In genomic region chr10:67912337-67912776, GRCm38 (mm10) we compare ENCODE assay signal across 8 mouse cellular contexts. TPM values are rescaled to one million over a fixed set of nuclear protein-coding genes. Genes with fewer than 3 reads are reported as not detected.
DNase-seq lines count a peak whose midpoint lies in the region; ATAC-seq and TF ChIP-seq lines count a peak whose summit lies in the region.

Zfp365 (minus strand) TSS chr10:67912662.

- H3K27ac ChIP-seq in embryonic facial prominence, embryonic 14.5 days (replicated peaks; ENCODE audit: low read depth, low read length): no peak within 1 kb of the TSS; the same call in 1 of the 2 replicates
- no peak within 1 kb of the TSS for H3K27ac ChIP-seq in kidney, adult 2 months (ENCODE audit: insufficient read depth, low read depth, low read length)
- no peak within 1 kb of the TSS for H3K27ac ChIP-seq in limb, embryonic 12.5 days
- peak within 1 kb of the TSS; percentile 55; the same call in 1 of the 2 replicates for H3K27ac ChIP-seq in midbrain, embryonic 14.5 days (replicated peaks; ENCODE audit: low read depth, low read length)
- no peak within 1 kb of the TSS for H3K27ac ChIP-seq in stomach, embryonic 14.5 days (ENCODE audit: low read length)

- no peak for TF ChIP-seq CTCF in kidney, adult 2 months (conservative IDR thresholded peaks at IDR 0.05; ENCODE audit: insufficient read depth, insufficient read length, low read depth, low read length)

- H3K4me2 ChIP-seq in embryonic facial prominence, embryonic 14.5 days (ENCODE audit: low read depth, low read length): peak within 1 kb of the TSS; percentile 93
- H3K4me2 ChIP-seq in limb, embryonic 12.5 days: peak within 1 kb of the TSS; percentile 94
- H3K4me2 ChIP-seq in midbrain, embryonic 14.5 days (ENCODE audit: low read length): peak within 1 kb of the TSS; percentile 85
- H3K4me2 ChIP-seq in stomach, embryonic 14.5 days (replicated peaks; ENCODE audit: low read depth, low read length): peak within 1 kb of the TSS; percentile 93

- no peaks in the 10 kb centered on the region for H3K27me3 ChIP-seq in embryonic facial prominence, embryonic 14.5 days (replicated peaks; ENCODE audit: control insufficient read depth, insufficient read depth, low read length)
- H3K27me3 ChIP-seq in kidney, adult 2 months (replicated peaks; ENCODE audit: control insufficient read depth, insufficient read depth, low read length): no peaks in the 10 kb centered on the region; the same call in 1 of the 2 replicates
- peaks cover 3% of the 10 kb centered on the region; the same call in 1 of the 2 replicates for H3K27me3 ChIP-seq in limb, embryonic 12.5 days
- H3K27me3 ChIP-seq in midbrain, embryonic 14.5 days (ENCODE audit: control insufficient read depth, insufficient read depth, low read length): 0 out of 2 replicates have a peak, but pooled peaks cover 11% of the 10 kb centered on the region
- no peaks in the 10 kb centered on the region for H3K27me3 ChIP-seq in stomach, embryonic 14.5 days (ENCODE audit: control insufficient read depth, insufficient read depth, low read length)

- peaks cover 8% of the 10 kb centered on the region; the same call in 1 of the 2 replicates for H3K9me3 ChIP-seq in embryonic facial prominence, embryonic 14.5 days (ENCODE audit: control insufficient read depth, low read length)
- 0 out of 2 replicates have a peak, but pooled peaks cover 4% of the 10 kb centered on the region for H3K9me3 ChIP-seq in limb, embryonic 12.5 days
- H3K9me3 ChIP-seq in midbrain, embryonic 14.5 days (ENCODE audit: control insufficient read depth, low read length): no peaks in the 10 kb centered on the region; the same call in 1 of the 2 replicates
- H3K9me3 ChIP-seq in stomach, embryonic 14.5 days (ENCODE audit: control insufficient read depth, low read depth, low read length): no peaks in the 10 kb centered on the region

- H3K4me1 ChIP-seq in embryonic facial prominence, embryonic 14.5 days (ENCODE audit: control insufficient read depth, insufficient read depth, low read length): no peaks in the 10 kb centered on the region
- H3K4me1 ChIP-seq in kidney, adult 2 months (ENCODE audit: control insufficient read depth, insufficient read depth, low read length): no peaks in the 10 kb centered on the region
- H3K4me1 ChIP-seq in limb, embryonic 12.5 days (replicated peaks): peaks cover 10% of the 10 kb centered on the region; the same call in 1 of the 2 replicates
- no peaks in the 10 kb centered on the region for H3K4me1 ChIP-seq in midbrain, embryonic 14.5 days (ENCODE audit: control insufficient read depth, insufficient read depth, low read length)
- no peaks in the 10 kb centered on the region for H3K4me1 ChIP-seq in stomach, embryonic 14.5 days (ENCODE audit: control insufficient read depth, insufficient read depth, low read length)

- no peak for TF ChIP-seq POLR2A in kidney, adult 2 months (IDR thresholded peaks at IDR 0.05; ENCODE audit: low read depth, low read length)

- WGBS in embryonic facial prominence, embryonic 14.5 days: 0% methylated on average over 5 of the region's 43 CpGs
- WGBS in kidney, adult 2 months: 2% methylated on average over 43 of the region's 43 CpGs
- 1% methylated on average over 43 of the region's 43 CpGs for WGBS in limb, embryonic 12.5 days
- WGBS in midbrain, embryonic 14.5 days: under 1% methylated on average over 43 of the region's 43 CpGs
- 2% methylated on average over 34 of the region's 43 CpGs for WGBS in stomach, embryonic 14.5 days

- peak; percentile 42 for DNase-seq in urinary bladder, adult 18-20 months (ENCODE audit: low spot score in 2 of 2)
- no peak for DNase-seq in urinary bladder, postnatal 10 days (ENCODE audit: low spot score)
- peak; percentile 93 for DNase-seq in embryonic facial prominence, embryonic 14.5 days (ENCODE audit: low spot score)
- peak; percentile 63 for DNase-seq in heart, adult 8-10 months (ENCODE audit: low spot score)
- DNase-seq in kidney, adult 2 months: peak; percentile 29
- peak; percentile 90 for DNase-seq in midbrain, embryonic 14.5 days

- peak within 1 kb of the TSS; percentile 68 for H3K4me3 ChIP-seq in embryonic facial prominence, embryonic 14.5 days (ENCODE audit: low read depth, low read length)
- H3K4me3 ChIP-seq in kidney, adult 2 months (ENCODE audit: insufficient read depth, low read depth, low read length): peak within 1 kb of the TSS; percentile 49
- H3K4me3 ChIP-seq in limb, embryonic 12.5 days (replicated peaks): peak within 1 kb of the TSS; percentile 72
- H3K4me3 ChIP-seq in midbrain, embryonic 14.5 days (replicated peaks; ENCODE audit: low read depth, low read length): peak within 1 kb of the TSS; percentile 72
- H3K4me3 ChIP-seq in stomach, embryonic 14.5 days (ENCODE audit: low read depth, low read length): peak within 1 kb of the TSS; percentile 58

- ATAC-seq in embryonic facial prominence, embryonic 14.5 days (ENCODE audit: low read depth): peak; percentile 95
- peak; percentile 90 for ATAC-seq in limb, embryonic 12.5 days (ENCODE audit: insufficient number of reproducible peaks, insufficient read depth, low FRiP score, low TSS enrichment, low read depth)
- peak; percentile 93 for ATAC-seq in midbrain, embryonic 14.5 days (ENCODE audit: low FRiP score, low TSS enrichment)
- peak; percentile 92 for ATAC-seq in stomach, embryonic 14.5 days (ENCODE audit: insufficient number of reproducible peaks, insufficient read depth, low FRiP score, low read depth)

- no peaks in the 10 kb centered on the region for H3K36me3 ChIP-seq in embryonic facial prominence, embryonic 14.5 days (ENCODE audit: control insufficient read depth, insufficient read depth, low read length)
- no peaks in the 10 kb centered on the region for H3K36me3 ChIP-seq in kidney, adult 2 months (ENCODE audit: control insufficient read depth, insufficient read depth, low read length)
- H3K36me3 ChIP-seq in limb, embryonic 12.5 days: peaks cover 9% of the 10 kb centered on the region; the same call in 1 of the 2 replicates
- H3K36me3 ChIP-seq in midbrain, embryonic 14.5 days (ENCODE audit: control insufficient read depth, insufficient read depth, low read length): no peaks in the 10 kb centered on the region
- H3K36me3 ChIP-seq in stomach, embryonic 14.5 days (ENCODE audit: control insufficient read depth, insufficient read depth, low read length): no peaks in the 10 kb centered on the region

- H3K9ac ChIP-seq in embryonic facial prominence, embryonic 14.5 days (ENCODE audit: low read depth, low read length): peak within 1 kb of the TSS; percentile 75
- peak within 1 kb of the TSS; percentile 84 for H3K9ac ChIP-seq in limb, embryonic 12.5 days (replicated peaks)
- H3K9ac ChIP-seq in midbrain, embryonic 14.5 days (replicated peaks; ENCODE audit: low read length): peak within 1 kb of the TSS; percentile 66
- peak within 1 kb of the TSS; percentile 34 for H3K9ac ChIP-seq in stomach, embryonic 14.5 days (replicated peaks; ENCODE audit: low read depth, low read length)

RNA-seq across cellular contexts. Expression of gene Zfp365, which starts in this region (rescaled TPM):
- polyA plus RNA-seq in embryonic facial prominence, embryonic 14.5 days (2014; fragmentation: Nextera tagmentation; extraction: Ambion mirVana): 1.8 and 1.9 TPM in 2 replicates
- total RNA-seq in heart, adult 8-10 months (2022): 1 to 10 TPM in 2 of 4 experiments, under 1 TPM in 2; 0.44 to 2.2 (median 0.92) TPM
- 0.14 and 0.19 TPM in 2 replicates for polyA plus RNA-seq in kidney, adult 2 months (2012; rRNA removed)
- 3.3 and 3.9 TPM in 2 replicates for polyA plus RNA-seq in limb, embryonic 12.5 days (2016; fragmentation: Nextera tagmentation; extraction: Ambion mirVana)
- 3.5 and 4.6 TPM in 2 replicates for polyA plus RNA-seq in midbrain, embryonic 14.5 days (2014; fragmentation: Nextera tagmentation; extraction: Ambion mirVana)
- polyA plus RNA-seq in stomach, embryonic 14.5 days (2014; fragmentation: Nextera tagmentation; extraction: Ambion mirVana): 1.5 and 1.7 TPM in 2 replicates

Comparison
In these comparisons a context has a peak if more than half of its experiments do, and no peak if none do; other contexts are left out.
1. Peak in DNase-seq and H3K4me3 ChIP-seq in kidney, adult 2 months; RNA of the gene not detected or under 1 TPM.
2. H3K9ac ChIP-seq: peak in every context shown above with its lines; median percentile 84 in limb, embryonic 12.5 days; 75 in embryonic facial prominence, embryonic 14.5 days; 66 in midbrain, embryonic 14.5 days; 34 in stomach, embryonic 14.5 days.